Mouse (Mus musculus) c-Kit-positive CD71-negative TER-119-negative erythroid progenitor cells, embryonic 14.5 days (primary cell): ENCODE measurements around the gene Gm9945.

ENCODE experiments used
- DNase-seq: peaks from one replicate; pipeline ENCODE4 v3.0.0-alpha.2; 2013; ENCODE audit warnings: low read depth

Gene Gm9945

GRCm38 (mm10) chr11:53522930-53523329 is 43.0 kb downstream of the Gm9945 start:
- no peak for DNase-seq

- DNase-seq: no peak
These were observed 43.8 kb downstream of the Gm9945 start for GRCm38 (mm10) chr11:53523545-53524405.

GRCm38 (mm10) chr11:53524905-53525304 is 44.9 kb downstream of the Gm9945 start:
- no peak for DNase-seq

GRCm38 (mm10) chr11:53525461-53525860 is 45.5 kb downstream of the Gm9945 start:
- DNase-seq: no peak

GRCm38 (mm10) chr11:53528397-53529252 is 48.7 kb downstream of the Gm9945 start:
- DNase-seq: no peak

GRCm38 (mm10) chr11:53529253-53529557 is 49.2 kb downstream of the Gm9945 start:
- DNase-seq: no peak

GRCm38 (mm10) chr11:53530001-53530400 is 50.0 kb downstream of the Gm9945 start:
- no peak for DNase-seq
